Mouse (Mus musculus) intestine, embryonic 16.5 days (tissue): ENCODE results near the gene Tcp10b. TPM values are rescaled to one million over a fixed set of nuclear protein-coding genes. Genes with fewer than 3 reads are reported as not detected.
"Not testable (repeated sequence)": the region's sequence is repeated elsewhere in the genome, so short reads cannot be mapped to it uniquely, and the experiment has no call there.

Experiments used
- ATAC-seq: fragments of 200-750 bp; cut with Nextera tagmentation; 2 replicates; pipeline ENCODE4 v1.8.0; 2017; ENCODE audit warnings: moderate TSS enrichment, moderate library complexity
- H3K27ac ChIP-seq: fragments of 300-500 bp; sonication (generic); 2 replicates; pipeline ENCODE4 v1.5.1; 2014; ENCODE audit warnings: mild to moderate bottlenecking, low read length
- H3K27me3 ChIP-seq: fragments of 300-500 bp; sonication (generic); replicated peaks from 2 replicates; pipeline ENCODE4 v1.6.1; 2014; ENCODE audit warnings: low read length, control low read depth, mixed read lengths; ENCODE audit not compliant: control insufficient read depth, insufficient read depth
- H3K36me3 ChIP-seq: fragments of 300-500 bp; sonication (generic); 2 replicates; pipeline ENCODE4 v1.6.1; 2014; ENCODE audit warnings: low read length, control low read depth; ENCODE audit not compliant: control insufficient read depth, insufficient read depth
- H3K4me1 ChIP-seq: fragments of 300-500 bp; sonication (generic); 2 replicates; pipeline ENCODE4 v1.6.1; 2014; ENCODE audit warnings: low read length, control low read depth, mixed read lengths; ENCODE audit not compliant: control insufficient read depth, insufficient read depth
- H3K4me2 ChIP-seq: fragments of 300-500 bp; sonication (generic); 2 replicates; pipeline ENCODE4 v1.6.1; 2014; ENCODE audit warnings: low read depth, low read length, control low read depth
- H3K4me3 ChIP-seq: fragments of 300-500 bp; sonication (generic); 2 replicates; pipeline ENCODE4 v1.5.1; 2014; ENCODE audit warnings: mild to moderate bottlenecking, low read length
- H3K9ac ChIP-seq: fragments of 300-500 bp; sonication (generic); 2 replicates; pipeline ENCODE4 v1.6.1; 2014; ENCODE audit warnings: low read depth, low read length
- H3K9me3 ChIP-seq: fragments of 300-500 bp; sonication (generic); 2 replicates; pipeline ENCODE4 v1.6.1; 2016; ENCODE audit warnings: low read length, control low read depth; ENCODE audit not compliant: control insufficient read depth
- WGBS: fragments of 180-500 bp; shearing (Covaris S2); extraction: QIAGEN DNeasy Blood & Tissue Kit; methylation state at CpG from one replicate; pipeline ENCODE4 v1.1.7; 2014; 5-methylcytosine and 5-hydroxymethylcytosine counted together
- polyA plus RNA-seq: library from polyadenylated mRNA; unstranded; fragments of >200 nt; fragmentation: Nextera tagmentation; extraction: Ambion mirVana; gene quantifications from 2 replicates; pipeline ENCODE4 v1.2.1, GENCODE M21; 2015

Gene Tcp10b
- polyA plus RNA-seq, 1 experiment from 2014 or later, result 0.21 TPM

DNA sequence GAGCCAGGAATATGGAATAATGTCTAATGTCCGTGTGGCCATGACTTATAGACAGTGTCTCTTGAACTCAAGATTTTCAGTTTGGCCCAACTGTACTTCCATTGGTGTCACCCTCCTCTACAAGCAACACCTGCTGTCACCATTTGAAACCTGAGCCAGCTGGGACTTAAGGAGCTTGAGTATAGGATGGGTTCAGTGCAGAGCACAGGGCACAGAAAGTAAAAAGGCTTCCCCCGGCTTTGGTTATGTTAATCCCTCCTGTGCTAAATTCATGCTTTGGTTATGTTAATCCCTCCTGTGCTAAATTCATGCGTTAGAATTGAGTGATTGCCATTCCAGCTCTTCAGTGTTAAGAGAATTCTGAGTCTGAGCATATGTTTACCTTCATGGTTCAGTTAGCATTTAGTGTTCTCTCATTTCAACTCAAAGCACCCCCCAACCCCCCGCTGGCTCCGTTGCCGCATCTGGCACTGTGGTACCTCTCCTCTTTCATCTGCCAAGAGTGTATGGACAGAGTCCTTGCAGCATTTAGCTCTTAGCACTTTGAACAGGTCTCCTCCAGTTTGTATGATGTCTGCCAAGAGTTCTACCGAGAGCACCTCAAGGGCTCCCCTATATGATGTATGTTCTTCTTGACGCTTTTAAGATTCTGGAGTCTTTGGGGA, 31.3 kb downstream of the Tcp10b start:
- not testable (repeated sequence) for H3K27me3 ChIP-seq, ATAC-seq, H3K4me2 ChIP-seq, H3K36me3 ChIP-seq, H3K4me3 ChIP-seq, H3K27ac ChIP-seq, H3K9me3 ChIP-seq, H3K4me1 ChIP-seq, H3K9ac ChIP-seq
- 75% methylated on average over 5 of the region's 8 CpGs for WGBS

DNA sequence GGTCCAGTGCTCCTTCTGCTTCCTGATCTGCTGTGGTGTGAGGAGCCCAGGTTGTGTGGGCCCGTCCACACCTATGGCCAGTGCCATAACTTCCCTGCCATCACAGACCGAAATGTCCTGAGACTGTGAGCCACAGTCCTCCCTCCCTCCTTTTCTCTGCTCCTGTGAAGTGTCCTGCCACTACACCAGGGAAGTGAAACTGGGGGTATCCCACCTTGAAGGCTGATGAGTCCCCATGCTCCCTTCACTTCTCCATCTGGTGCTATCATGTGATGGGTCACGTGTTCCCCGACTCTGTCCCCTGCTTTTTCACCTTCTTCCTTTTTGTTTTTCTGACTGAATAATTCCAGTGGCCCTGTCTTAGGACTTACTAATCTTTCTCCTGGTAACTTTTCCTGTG, 32.1 kb downstream of the Tcp10b start:
- H3K4me3 ChIP-seq, H3K4me2 ChIP-seq, ATAC-seq, H3K27ac ChIP-seq, H3K36me3 ChIP-seq, H3K27me3 ChIP-seq, H3K4me1 ChIP-seq, H3K9ac ChIP-seq, H3K9me3 ChIP-seq: not testable (repeated sequence)
- WGBS, result 100% methylated on average over 1 of the region's 4 CpGs

DNA sequence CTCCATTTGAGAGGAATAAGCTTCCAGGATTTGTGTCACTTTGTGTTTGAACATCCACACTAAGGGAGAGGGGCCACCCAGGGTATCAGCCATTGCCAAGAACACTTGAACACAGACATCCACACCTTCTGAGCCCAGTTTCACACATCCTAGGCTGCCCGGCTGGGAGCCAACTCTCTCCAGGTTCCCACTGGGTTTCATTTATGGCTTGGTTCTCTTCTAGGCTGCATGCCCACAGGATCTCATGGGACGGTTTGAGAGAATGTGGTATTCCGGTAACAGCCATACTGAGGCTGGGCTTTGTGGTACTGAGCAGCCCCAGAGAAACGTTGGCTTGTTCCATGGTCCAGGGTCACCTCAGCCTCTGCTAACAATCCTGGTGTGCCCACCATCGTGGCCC, 45.7 kb downstream of the Tcp10b start:
- WGBS, result 87% methylated on average over 5 of the region's 5 CpGs
- H3K36me3 ChIP-seq, H3K9ac ChIP-seq, H3K4me3 ChIP-seq, H3K27me3 ChIP-seq, H3K27ac ChIP-seq, ATAC-seq, H3K4me1 ChIP-seq, H3K4me2 ChIP-seq, H3K9me3 ChIP-seq: not testable (repeated sequence)

DNA sequence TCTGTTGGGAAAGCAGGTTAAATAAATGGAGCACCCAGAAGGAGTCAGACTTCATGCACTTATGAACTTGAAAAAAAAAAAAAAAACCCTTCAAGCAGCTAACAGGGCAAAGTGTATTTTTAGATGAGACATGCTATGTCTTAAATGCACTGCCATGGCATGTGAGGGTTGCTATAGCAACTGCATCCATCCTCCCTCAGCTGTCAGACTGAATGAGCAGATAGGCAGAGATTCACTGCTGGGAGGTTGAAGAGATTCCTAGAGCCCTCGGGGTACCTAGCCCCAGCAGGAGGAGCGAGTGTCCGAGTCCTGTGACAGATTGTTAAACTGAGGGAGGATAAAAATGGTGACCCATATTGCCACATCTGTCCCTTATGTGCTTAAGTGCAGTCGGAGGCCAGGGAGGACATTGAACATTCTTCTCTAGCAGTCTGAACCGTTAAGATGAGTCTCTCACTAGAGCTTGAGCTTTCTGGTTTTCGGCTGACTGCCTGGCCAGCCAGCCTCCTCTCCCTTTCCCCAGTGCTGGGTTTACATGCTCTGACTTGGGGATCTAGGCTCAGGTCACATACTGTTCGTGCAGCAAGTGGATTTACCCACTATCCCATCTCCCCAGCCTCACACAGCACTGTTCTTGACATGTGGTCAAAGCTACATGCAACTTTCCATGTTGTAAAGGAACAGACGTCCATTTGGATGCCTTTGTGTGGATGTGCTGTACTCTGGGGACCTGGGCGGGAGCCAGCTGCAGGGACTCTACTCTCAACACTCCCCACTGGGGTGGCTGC, 51.8 kb downstream of the Tcp10b start:
- not testable (repeated sequence) for H3K36me3 ChIP-seq, H3K9ac ChIP-seq, H3K4me1 ChIP-seq, H3K27ac ChIP-seq, H3K4me2 ChIP-seq, H3K9me3 ChIP-seq, H3K4me3 ChIP-seq, H3K27me3 ChIP-seq, ATAC-seq
- 61% methylated on average over 3 of the region's 9 CpGs for WGBS

DNA sequence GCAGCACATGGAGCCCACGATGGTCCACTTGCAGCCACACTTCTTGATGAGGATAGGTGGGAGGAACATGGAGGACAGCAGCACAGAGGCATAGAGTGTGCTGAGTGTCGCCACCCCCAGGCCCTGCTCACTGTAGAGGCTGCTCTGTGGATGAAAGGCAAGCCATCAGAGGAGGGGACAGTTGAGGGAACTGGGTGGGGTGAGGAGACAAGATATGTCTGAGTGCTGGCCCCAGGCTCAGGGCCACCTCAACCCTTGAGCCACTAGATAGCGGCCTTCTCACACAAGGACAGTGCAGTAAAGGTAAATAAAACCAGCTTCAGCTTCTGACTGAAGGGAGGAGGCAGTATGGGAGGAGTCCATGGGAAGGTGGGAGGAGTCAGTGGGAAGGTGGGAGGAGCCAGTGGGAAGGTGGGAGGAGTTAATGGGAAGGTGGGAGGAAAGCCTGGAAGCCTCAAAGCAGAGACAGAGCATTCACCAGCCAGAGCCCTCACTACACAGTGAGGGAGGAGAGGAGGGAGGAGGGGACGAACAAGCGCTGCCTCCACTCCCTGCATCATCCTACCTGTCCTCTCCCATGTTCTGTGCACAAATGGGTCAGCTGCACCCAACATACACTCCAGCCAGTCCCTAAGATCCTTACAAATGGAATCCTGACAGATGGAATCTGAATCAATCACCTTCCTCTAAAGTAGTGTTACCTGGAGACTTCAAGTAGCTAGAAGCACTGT, 62.6 kb downstream of the Tcp10b start:
- H3K4me1 ChIP-seq, H3K27me3 ChIP-seq, H3K36me3 ChIP-seq, H3K4me3 ChIP-seq, H3K9me3 ChIP-seq, H3K27ac ChIP-seq, H3K9ac ChIP-seq, H3K4me2 ChIP-seq: not testable (repeated sequence)
- 0 out of 2 replicates have a peak, but pooled peaks have one; percentile 42 for ATAC-seq
- 95% methylated on average over 2 of the region's 5 CpGs for WGBS

DNA sequence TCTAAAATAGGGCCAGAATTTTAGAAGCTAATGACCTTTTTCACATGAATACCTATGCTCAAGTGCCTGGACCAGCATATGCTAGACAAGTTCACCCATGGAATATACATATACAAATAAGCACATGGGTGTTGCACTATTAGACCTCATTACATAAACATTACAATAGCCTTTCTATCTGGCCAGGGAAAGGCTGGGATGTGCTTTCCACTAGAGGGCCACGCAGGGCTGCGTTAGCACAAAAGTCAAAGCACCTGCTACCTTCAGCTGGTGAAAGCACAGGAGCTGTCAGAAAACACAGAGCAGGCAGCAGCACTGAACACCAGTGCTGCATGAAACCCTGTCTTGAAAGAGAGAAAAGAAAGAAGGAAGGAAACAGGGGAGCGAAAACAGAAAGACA, 63.3 kb downstream of the Tcp10b start:
- WGBS, result 34% methylated on average over 2 of the region's 3 CpGs
- H3K36me3 ChIP-seq, H3K9me3 ChIP-seq, H3K27ac ChIP-seq, H3K27me3 ChIP-seq, H3K9ac ChIP-seq, H3K4me2 ChIP-seq, H3K4me1 ChIP-seq, H3K4me3 ChIP-seq, ATAC-seq: not testable (repeated sequence)

DNA sequence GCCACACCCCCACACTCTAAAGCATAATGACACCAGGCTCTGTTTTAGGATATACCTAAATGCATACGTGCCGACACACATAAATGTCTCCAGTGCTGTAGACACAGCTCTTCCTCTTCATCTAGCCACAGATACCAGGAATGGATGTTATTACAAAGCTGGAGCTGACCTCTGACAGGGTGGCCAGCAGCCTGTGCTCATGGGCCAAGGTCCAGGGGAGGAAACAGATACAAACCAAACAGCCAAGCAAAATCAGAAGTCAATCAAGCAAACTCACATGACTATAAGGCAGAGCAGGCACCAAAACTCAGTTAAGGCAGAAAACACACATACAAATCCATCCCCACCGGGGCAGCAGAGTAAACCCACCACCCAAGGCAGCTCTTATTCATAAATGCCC, 68.4 kb downstream of the Tcp10b start:
- not testable (repeated sequence) for H3K27me3 ChIP-seq, H3K27ac ChIP-seq, H3K4me3 ChIP-seq, H3K9ac ChIP-seq, H3K4me2 ChIP-seq, H3K4me1 ChIP-seq, H3K9me3 ChIP-seq, H3K36me3 ChIP-seq
- ATAC-seq, result peak; percentile 26; the same call in 1 of the 2 replicates
- no CpG with 5 or more reads among the region's 3 CpGs for WGBS

DNA sequence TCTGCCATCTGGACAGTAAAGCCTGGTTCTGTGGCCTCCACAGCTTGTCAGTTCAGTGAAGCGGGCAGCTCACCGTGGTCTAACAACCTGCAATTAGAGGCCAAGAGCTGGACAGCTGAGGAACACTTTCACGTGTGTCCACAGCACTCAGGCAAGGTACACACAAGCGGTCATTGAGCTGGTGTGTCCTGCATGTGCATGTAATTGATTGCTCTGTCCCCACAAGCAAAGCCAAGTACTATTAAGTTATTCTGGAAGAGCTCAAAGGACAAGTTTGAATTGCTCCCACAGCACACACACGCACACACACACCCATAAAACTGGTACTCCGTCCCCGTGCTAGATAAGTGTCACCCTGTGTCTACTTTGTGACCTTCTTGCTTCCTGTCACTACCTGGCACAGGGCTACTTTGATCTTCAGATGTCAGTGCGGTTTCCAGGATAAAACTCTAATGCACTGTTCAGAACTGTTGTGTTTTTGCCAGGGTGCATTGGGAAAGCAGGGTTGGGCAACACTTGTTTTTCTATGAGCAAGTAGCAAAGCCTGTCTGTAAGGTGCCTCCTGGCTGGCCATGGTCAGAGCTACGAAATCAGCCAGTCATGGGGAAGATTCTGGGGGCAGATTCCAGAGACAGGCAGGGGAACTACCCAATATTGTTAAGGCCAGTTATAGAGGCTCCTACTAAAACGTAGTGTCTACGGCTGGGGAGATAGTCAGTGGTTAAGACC, 69.0 kb downstream of the Tcp10b start:
- not testable (repeated sequence) for H3K4me1 ChIP-seq, H3K27me3 ChIP-seq, H3K36me3 ChIP-seq, H3K9ac ChIP-seq, H3K27ac ChIP-seq, H3K9me3 ChIP-seq, H3K4me3 ChIP-seq, H3K4me2 ChIP-seq
- ATAC-seq, result peak; percentile 84
- WGBS, result 63% methylated on average over 9 of the region's 11 CpGs

DNA sequence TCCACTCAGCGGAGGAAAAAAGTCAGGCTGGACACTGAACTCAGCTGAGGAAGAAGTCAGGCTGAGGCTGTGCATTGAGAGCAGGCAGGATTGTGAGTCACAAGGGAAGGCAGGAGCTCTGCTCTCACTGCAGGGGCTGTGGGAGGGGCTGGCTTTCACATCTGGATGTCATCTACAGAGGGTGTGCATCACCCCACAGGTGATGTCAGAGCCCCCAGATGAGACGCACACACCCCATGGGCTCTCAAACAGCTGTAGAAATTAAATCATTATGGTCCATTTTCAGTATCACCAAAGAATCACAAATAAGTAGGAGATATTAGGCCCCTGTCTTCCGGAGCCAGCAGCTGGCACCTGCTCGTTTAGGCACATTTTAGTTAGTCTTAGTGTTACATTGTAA, 70.8 kb downstream of the Tcp10b start, which contains the start of gene Unc93a:
Gene Unc93a, minus strand, starts transcription at position 101 of the 400 bp plus-strand sequence.
- H3K9ac ChIP-seq, H3K4me2 ChIP-seq, H3K27ac ChIP-seq, H3K4me1 ChIP-seq, H3K36me3 ChIP-seq, ATAC-seq, H3K27me3 ChIP-seq, H3K9me3 ChIP-seq, H3K4me3 ChIP-seq: not testable (repeated sequence)
- 75% methylated on average over 3 of the region's 4 CpGs for WGBS
